Mouse (Mus musculus) CH12.LX (cell line): ENCODE results near the gene Mkln1.

Experiments
- CHD1 ChIP-seq: IDR thresholded peaks from 2 replicates; pipeline ENCODE4 v1.6.1; 2012; ENCODE audit warnings: low read depth, low read length, improper control_type of control experiment, inconsistent platforms
- CTCF ChIP-seq, 2 experiments: IDR thresholded peaks in 1 of 2; conservative IDR thresholded peaks in 1 of 2; 2 replicates each; pipeline ENCODE4 v1.5.1; 2011 to 2012; ENCODE audit warnings: low read depth in 2 of 2, low read length in 2 of 2, improper control_type of control experiment in 1 of 2, inconsistent platforms in 1 of 2, mild to moderate bottlenecking in 1 of 2, moderate library complexity in 1 of 2
- E2F4 ChIP-seq: IDR thresholded peaks from 2 replicates; pipeline ENCODE4 v1.6.1; 2011; ENCODE audit warnings: low read depth, low read length, improper control_type of control experiment; ENCODE audit not compliant: insufficient replicate concordance
- EP300 ChIP-seq: IDR thresholded peaks from 2 replicates; pipeline ENCODE4 v1.6.1; 2011; ENCODE audit warnings: low read length, improper control_type of control experiment
- GABPA ChIP-seq: IDR thresholded peaks from 2 replicates; pipeline ENCODE4 v1.6.1; 2012; ENCODE audit warnings: low read depth, low read length, improper control_type of control experiment, inconsistent platforms; ENCODE audit not compliant: insufficient replicate concordance
- HCFC1 ChIP-seq: IDR thresholded peaks from 2 replicates; pipeline ENCODE4 v1.6.1; 2012; ENCODE audit warnings: low read depth, mild to moderate bottlenecking, inconsistent platforms, low read length, improper control_type of control experiment
- JUND ChIP-seq: conservative IDR thresholded peaks from 2 replicates; pipeline ENCODE4 v1.6.1; 2011; ENCODE audit warnings: low read depth, low read length, improper control_type of control experiment
- MAFK ChIP-seq: IDR thresholded peaks from 2 replicates; pipeline ENCODE4 v1.6.1; 2011; ENCODE audit warnings: low read length, improper control_type of control experiment; ENCODE audit not compliant: insufficient replicate concordance
- MAX ChIP-seq: IDR thresholded peaks from 2 replicates; pipeline ENCODE4 v1.6.1; 2011; ENCODE audit warnings: low read length, improper control_type of control experiment
- POLR2A ChIP-seq: IDR thresholded peaks from 2 replicates; pipeline ENCODE4 v1.6.1; 2011; ENCODE audit warnings: low read depth, mild to moderate bottlenecking, improper control_type of control experiment, low read length
- POLR2AphosphoS2 ChIP-seq: IDR thresholded peaks from 2 replicates; pipeline ENCODE4 v1.6.1; 2011; ENCODE audit warnings: low read depth, low read length, improper control_type of control experiment
- RAD21 ChIP-seq: IDR thresholded peaks from 2 replicates; pipeline ENCODE4 v1.6.1; 2011; ENCODE audit warnings: low read depth, mild to moderate bottlenecking, low read length, improper control_type of control experiment, moderate library complexity
- TBP ChIP-seq: conservative IDR thresholded peaks from 2 replicates; pipeline ENCODE4 v1.6.1; 2011; ENCODE audit warnings: low read depth, low read length, improper control_type of control experiment
- USF2 ChIP-seq: conservative IDR thresholded peaks from 2 replicates; pipeline ENCODE4 v1.6.1; 2011; ENCODE audit warnings: low read depth, low read length, improper control_type of control experiment

DNA sequence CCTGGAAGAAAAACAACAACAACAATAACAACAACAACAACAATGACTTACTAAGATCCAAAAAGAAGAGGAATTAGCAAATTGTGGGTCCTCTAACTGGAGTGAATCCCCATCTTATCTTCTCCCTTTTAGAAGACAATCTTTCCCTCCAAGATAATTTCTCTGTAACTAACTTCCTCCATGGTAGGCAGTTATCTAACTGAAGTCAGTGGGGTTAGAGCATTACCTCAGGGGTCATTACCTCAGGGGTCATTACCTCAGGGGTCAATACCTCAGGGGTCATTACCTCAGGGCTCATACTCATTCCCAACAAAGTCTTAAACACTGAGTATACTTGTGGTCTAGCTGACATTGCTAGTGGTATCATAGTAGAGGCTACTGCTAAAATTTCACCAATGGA is 1.2 kb upstream of the Mkln1 start:
- TF ChIP-seq POLR2A, result no peak
- no peak for TF ChIP-seq EP300
- TF ChIP-seq CTCF (conservative IDR thresholded peaks at IDR 0.05 in 1 of 2, IDR thresholded peaks at IDR 0.05 in 1 of 2; ENCODE audit: low read depth in 2 of 2, low read length in 2 of 2), result no peak
- no peak for TF ChIP-seq POLR2AphosphoS2
- no peak for TF ChIP-seq CHD1
- no peak for TF ChIP-seq HCFC1
- no peak for TF ChIP-seq GABPA
- no peak for TF ChIP-seq JUND
- no peak for TF ChIP-seq MAFK
- no peak for TF ChIP-seq MAX
- TF ChIP-seq RAD21, result no peak
- no peak for TF ChIP-seq E2F4
- TF ChIP-seq TBP, result no peak
- no peak for TF ChIP-seq USF2
